Mouse (Mus musculus) ES-Bruce4 (cell line): Measurements from ENCODE around the gene Cd93. TPM values are rescaled to one million over a fixed set of nuclear protein-coding genes. Genes with fewer than 3 reads are reported as not detected.

Experiments used
- H3K27ac ChIP-seq: 2 replicates; pipeline ENCODE4 v1.5.1; 2012; ENCODE audit warnings: low read length, inconsistent platforms; ENCODE audit not compliant: insufficient read depth
- H3K27me3 ChIP-seq: 2 replicates; pipeline ENCODE4 v1.6.1; 2012; ENCODE audit warnings: mild to moderate bottlenecking, low read length, inconsistent platforms; ENCODE audit not compliant: control insufficient read depth, poor library complexity, insufficient read depth, severe bottlenecking
- H3K36me3 ChIP-seq: 2 replicates; pipeline ENCODE4 v1.6.1; 2012; ENCODE audit warnings: inconsistent platforms, mild to moderate bottlenecking, low read length, moderate library complexity; ENCODE audit not compliant: control insufficient read depth, poor library complexity, insufficient read depth, severe bottlenecking
- H3K4me1 ChIP-seq: one replicate; pipeline ENCODE4 v1.8.1; 2011; ENCODE audit warnings: low read length; ENCODE audit not compliant: control insufficient read depth, insufficient read depth
- H3K4me3 ChIP-seq: 2 replicates; pipeline ENCODE4 v1.5.1; 2011; ENCODE audit warnings: low read depth, mild to moderate bottlenecking, low read length
- H3K9ac ChIP-seq: 2 replicates; pipeline ENCODE4 v1.6.1; 2012; ENCODE audit warnings: low read depth, mild to moderate bottlenecking, inconsistent platforms; ENCODE audit not compliant: poor library complexity, severe bottlenecking
- H3K9me3 ChIP-seq: replicated peaks from 2 replicates; pipeline ENCODE4 v1.6.1; 2012; ENCODE audit warnings: mild to moderate bottlenecking, low read length, inconsistent platforms; ENCODE audit not compliant: control insufficient read depth, poor library complexity, insufficient read depth, severe bottlenecking
- CTCF ChIP-seq: IDR thresholded peaks from one replicate; pipeline ENCODE4 v1.8.1; 2011; ENCODE audit warnings: low read depth, low read length
- EP300 ChIP-seq: IDR thresholded peaks from 2 replicates; pipeline ENCODE4 v1.6.1; 2011; ENCODE audit warnings: low read depth, low read length; ENCODE audit not compliant: insufficient read depth
- POLR2A ChIP-seq: IDR thresholded peaks from one replicate; pipeline ENCODE4 v1.8.1; 2011; ENCODE audit warnings: low read length; ENCODE audit not compliant: insufficient read depth
- polyA plus RNA-seq: library from polyadenylated mRNA; stranded (reverse); fragments of >200 nt; gene quantifications from 2 replicates; pipeline ENCODE4 v1.2.4, GENCODE M21; 2011; ENCODE audit warnings: low read depth; ENCODE audit not compliant: missing spikeins, insufficient read depth, insufficient read length

Gene Cd93
- polyA plus RNA-seq, 1 experiment: 0.15 TPM

DNA sequence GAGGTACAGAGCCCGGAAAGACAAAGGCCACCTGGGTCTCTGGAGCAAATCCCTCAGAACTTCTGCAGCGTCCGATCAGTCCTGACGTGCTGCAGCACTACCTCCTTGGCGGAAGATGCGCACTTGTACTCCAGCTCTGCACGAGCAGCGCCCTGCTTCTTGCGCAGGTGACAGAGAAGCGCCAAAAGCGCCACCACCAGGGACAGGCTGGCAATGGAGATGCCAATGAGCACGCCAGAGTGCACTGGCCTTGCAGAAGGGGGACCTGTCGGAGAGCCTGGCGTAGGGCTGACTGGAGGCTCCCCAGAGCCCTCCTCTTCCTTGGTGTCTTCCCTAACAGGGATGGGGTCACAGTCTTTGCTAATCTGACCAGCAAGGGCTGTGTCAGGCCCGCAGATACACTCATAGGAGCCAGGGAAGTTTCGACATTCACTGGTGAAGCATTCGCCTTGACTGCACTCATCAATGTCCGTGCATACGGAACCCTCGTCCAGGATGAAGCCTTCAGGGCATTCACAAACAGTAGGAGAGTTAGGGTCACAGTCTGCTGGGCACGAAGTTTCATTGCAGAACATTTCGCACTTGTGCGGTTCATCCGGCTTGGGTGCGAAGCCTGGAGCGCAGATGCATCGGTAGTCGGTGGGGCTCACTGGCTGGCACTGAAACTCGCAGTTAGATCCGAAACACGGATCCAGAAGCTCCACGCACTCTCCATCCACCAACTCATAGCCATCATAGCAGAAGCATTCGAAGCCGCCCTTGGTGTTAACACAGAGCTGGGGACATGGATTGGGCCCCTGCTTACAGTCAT lies 37.0 kb downstream of the Cd93 start:
- peaks cover 8% of the 10 kb centered on the region for H3K9me3 ChIP-seq
- no peak overlapping the region for H3K9ac ChIP-seq
- no peaks in the 10 kb centered on the region for H3K36me3 ChIP-seq
- H3K4me3 ChIP-seq: 0 out of 2 replicates have a peak overlapping the region, but pooled peaks have one; percentile 10
- H3K4me1 ChIP-seq: no peaks in the 10 kb centered on the region
- no peaks in the 10 kb centered on the region for H3K27me3 ChIP-seq
- no peak for TF ChIP-seq EP300
- no peak for TF ChIP-seq CTCF
- no peak for TF ChIP-seq POLR2A
- H3K27ac ChIP-seq: no peak overlapping the region

DNA sequence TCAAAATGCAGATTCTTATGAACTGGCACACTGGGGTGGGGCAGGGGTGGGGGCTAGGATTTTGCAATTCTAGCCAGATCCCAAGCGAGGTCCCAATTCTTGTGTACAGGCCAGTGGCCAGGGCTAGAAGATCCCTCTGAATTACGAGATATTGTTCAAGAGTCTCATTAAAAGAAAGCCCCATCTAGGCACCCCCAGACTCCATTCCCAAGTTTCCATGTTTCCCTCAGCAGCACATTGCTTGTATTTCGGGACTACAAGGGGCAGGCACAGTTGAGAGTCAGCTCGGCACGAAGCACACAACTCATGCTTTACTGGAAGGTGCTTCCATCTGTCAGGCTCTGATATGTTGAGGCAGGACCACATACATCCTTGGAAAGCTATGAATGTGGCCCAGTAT lies 38.5 kb downstream of the Cd93 start:
- H3K36me3 ChIP-seq: no peaks in the 10 kb centered on the region
- no peak overlapping the region for H3K27ac ChIP-seq
- no peak overlapping the region for H3K9ac ChIP-seq
- H3K4me1 ChIP-seq: no peaks in the 10 kb centered on the region
- peaks cover 2% of the 10 kb centered on the region for H3K9me3 ChIP-seq
- no peaks in the 10 kb centered on the region for H3K27me3 ChIP-seq
- no peak for TF ChIP-seq CTCF
- H3K4me3 ChIP-seq: no peak overlapping the region

DNA sequence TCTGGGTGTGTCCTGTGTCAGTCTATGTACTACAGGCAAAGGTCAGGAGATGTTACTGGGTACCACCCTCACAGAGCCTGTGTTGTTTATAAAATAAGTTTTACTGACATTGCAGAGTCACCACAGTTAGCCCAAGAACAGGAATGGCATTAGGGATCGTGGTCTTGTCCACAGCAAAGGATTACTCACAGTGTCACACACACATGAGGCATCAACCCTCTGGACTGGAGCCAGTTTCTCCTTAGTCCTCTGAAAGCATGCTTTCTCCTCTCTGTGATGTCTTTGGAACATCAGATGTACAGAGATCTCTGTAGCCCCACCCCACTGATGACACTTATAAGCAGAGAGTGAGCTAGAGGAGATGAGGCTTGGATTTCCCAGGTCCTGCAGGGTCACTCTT lies 41.1 kb downstream of the Cd93 start:
- TF ChIP-seq EP300 (no peak), CTCF (no peak), POLR2A (no peak)
- no peak overlapping the region for H3K9ac ChIP-seq
- no peak overlapping the region for H3K4me3 ChIP-seq
- no peaks in the 10 kb centered on the region for H3K27me3 ChIP-seq
- H3K4me1 ChIP-seq: no peaks in the 10 kb centered on the region
- H3K9me3 ChIP-seq: no peaks in the 10 kb centered on the region
- no peaks in the 10 kb centered on the region for H3K36me3 ChIP-seq
- no peak overlapping the region for H3K27ac ChIP-seq

DNA sequence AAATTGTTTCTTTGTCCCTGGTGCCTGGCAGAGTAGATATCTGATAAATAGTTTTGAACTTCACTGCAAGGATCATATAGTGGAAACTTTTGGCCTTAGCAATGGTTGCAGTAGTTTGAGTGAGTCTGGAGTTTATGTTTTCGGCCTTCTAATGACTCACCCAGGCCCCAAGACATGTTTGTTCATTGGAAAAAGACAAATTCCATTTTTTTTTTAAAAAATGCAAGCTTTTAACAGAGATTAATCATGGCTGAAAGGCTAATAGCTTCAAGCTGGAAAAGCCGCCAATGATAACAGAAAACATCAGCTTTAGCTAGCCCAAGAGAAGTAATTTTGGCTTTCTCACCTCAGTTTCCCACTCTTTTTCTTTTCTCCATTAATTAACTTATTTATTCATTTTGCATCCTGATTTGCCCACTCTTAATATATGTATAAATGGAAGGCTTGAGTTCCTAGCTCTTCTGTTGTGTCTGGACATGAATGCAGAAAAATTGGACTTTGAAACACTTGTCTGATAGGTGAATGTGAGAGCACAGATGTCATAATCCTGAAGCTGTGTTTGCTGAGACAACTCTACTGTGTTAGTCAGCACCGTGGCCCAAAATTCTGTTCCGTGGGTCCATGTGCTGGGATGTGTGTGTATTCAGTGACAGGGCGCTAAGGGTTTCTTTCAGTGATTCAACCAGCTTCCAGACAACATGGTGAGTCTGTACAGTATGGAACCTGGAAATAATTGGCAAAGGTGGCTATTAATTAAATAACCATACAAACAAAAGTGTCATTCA lies 44.3 kb downstream of the Cd93 start:
- H3K27me3 ChIP-seq: 0 out of 2 replicates have a peak, but pooled peaks cover 3% of the 10 kb centered on the region
- no peak overlapping the region for H3K4me3 ChIP-seq
- H3K4me1 ChIP-seq: no peaks in the 10 kb centered on the region
- H3K9me3 ChIP-seq: no peaks in the 10 kb centered on the region
- no peak overlapping the region for H3K9ac ChIP-seq
- H3K36me3 ChIP-seq: no peaks in the 10 kb centered on the region
- H3K27ac ChIP-seq: no peak overlapping the region
- TF ChIP-seq POLR2A: no peak
- TF ChIP-seq EP300: no peak
- TF ChIP-seq CTCF: no peak

DNA sequence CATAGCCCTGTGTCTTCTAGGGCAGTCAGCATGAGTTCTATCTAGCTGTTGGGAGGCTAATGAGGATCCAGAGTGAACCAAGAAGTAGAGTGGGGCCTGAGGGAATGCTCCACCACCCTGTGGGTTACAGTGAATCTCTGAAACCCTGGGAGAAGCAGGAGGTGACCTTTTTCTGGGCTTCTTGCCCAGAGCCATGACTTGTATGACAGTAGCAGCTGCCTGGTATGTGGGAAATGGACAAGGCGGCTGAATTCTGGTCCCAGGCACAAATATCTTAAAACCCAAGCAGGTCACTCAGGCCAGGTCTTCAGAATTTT lies 45.6 kb downstream of the Cd93 start:
- TF ChIP-seq POLR2A: no peak
- TF ChIP-seq EP300: no peak
- no peak for TF ChIP-seq CTCF
- Histone ChIP-seq H3K9ac (no peak overlapping the region), H3K4me3 (no peak overlapping the region), H3K36me3 (no peaks in the 10 kb centered on the region), H3K4me1 (no peaks in the 10 kb centered on the region), H3K9me3 (no peaks in the 10 kb centered on the region), H3K27me3 (peaks cover 3% of the 10 kb centered on the region; the same call in 1 of the 2 replicates), H3K27ac (no peak overlapping the region)

DNA sequence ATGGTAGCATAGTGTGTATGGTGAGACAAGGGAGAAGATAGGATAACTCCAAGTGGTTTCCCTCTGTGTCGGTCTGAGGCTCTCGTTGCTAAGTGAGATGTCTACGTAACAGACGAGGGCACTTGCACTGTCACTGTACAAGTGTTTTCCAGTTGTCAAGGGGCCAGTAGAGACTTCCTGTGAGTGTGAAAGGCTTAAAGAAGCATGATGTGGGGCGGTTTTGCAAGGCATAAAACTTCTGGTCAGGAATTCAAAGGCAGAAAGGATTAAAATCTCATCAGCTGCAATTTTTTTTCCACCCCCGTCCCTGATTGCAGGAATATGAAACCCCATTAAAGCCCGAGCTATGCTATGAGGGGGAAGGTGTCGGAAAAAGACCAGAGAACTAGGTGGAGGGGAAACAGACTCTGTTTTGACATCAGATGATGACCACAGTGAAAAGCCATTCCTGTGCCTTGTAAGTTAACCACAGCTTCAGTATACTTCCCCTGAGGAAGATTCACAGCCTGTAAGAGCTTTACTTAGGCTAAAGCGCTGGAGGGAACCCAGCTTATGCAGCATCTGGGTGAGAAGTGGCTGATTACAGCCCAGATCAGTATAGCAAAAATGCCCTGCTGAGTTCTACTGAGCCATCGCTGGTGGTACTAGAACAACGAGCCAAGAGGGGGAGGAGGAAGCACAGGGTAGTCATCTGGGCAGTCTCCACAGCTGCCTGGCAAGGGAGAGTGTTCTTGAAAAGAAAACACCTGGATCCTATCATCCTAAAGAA lies 46.2 kb downstream of the Cd93 start:
- H3K27me3 ChIP-seq: peaks cover 3% of the 10 kb centered on the region; the same call in 1 of the 2 replicates

More for the DNA sequence above, 46.2 kb downstream of the Cd93 start:
- Histone ChIP-seq H3K27ac (no peak overlapping the region), H3K4me3 (no peak overlapping the region), H3K4me1 (no peaks in the 10 kb centered on the region), H3K9me3 (no peaks in the 10 kb centered on the region), H3K36me3 (no peaks in the 10 kb centered on the region), H3K9ac (no peak overlapping the region)
- TF ChIP-seq EP300 (no peak), CTCF (no peak), POLR2A (no peak)
